Mouse (Mus musculus): Measurements from ENCODE around the gene Dync1i2. TPM values are rescaled to one million over a fixed set of nuclear protein-coding genes. Genes with fewer than 3 reads are reported as not detected.

Gene Dync1i2
- total and polyA plus RNA-seq, 3 experiments = 22.9 to 74.3 (median 38.6) TPM

DNA sequence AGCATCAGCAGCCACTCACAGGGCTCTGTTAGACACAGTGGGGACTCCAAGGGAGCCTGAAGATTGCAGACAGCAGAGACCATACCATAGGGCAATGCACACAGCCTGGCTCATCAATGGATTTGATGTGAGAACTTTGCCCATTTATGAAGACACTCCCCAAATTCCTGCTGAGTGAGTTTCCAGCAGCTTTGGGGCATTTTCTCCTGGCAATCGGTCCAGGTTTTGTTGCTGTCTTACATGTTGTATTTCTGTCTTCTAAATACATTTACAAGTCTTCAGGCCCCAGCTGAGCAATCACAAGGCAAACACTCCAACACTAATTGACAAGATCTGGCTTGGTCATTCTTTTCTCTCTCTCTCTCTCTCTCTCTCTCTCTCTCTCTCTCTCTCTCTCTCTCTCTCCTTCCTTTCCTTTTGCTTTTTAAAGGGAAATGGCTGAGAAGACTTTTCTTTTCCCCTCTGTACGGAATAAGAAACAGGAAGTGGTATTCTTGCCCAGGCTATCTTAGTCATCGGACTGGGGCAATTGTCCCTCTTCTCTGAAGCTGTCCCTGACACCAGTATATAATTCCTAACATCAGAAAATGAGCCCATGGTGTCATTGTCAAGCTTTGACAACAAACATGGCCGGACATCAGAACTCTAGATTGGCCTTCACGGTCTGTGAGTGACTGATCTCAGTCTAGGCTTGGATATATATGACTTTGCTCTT, 2.3 kb upstream of the Dync1i2 start:
- Histone ChIP-seq H3K27ac (ENCODE audit: insufficient read depth, low read depth) (no peak overlapping the region), H3K9me3 (replicated peaks; ENCODE audit: low read length) (no peaks in the 10 kb centered on the region), H3K4me3 (replicated peaks in 1 of 3; ENCODE audit: low read depth in 2 of 3, low read length in 2 of 3, poor library complexity in 1 of 3) (no peak overlapping the region), H3K4me1 (ENCODE audit: control insufficient read depth in 1 of 2, insufficient read depth in 2 of 2) (peaks cover 2 to 16% of the 10 kb centered on the region in 2 experiments), H3K27me3 (replicated peaks) (no peaks in the 10 kb centered on the region), H3K79me2 (replicated peaks; ENCODE audit: control insufficient read depth, extremely low read depth, insufficient read depth, poor library complexity, severe bottlenecking) (peaks cover 9% of the 10 kb centered on the region), H3K4me2 (ENCODE audit: insufficient read depth, low read depth, poor library complexity, severe bottlenecking) (peak overlapping the region; percentile 55), H3K36me3 (replicated peaks in 1 of 2; ENCODE audit: control insufficient read depth in 1 of 2, insufficient read depth in 1 of 2, low read length in 1 of 2) (peaks cover 0 to 2% of the 10 kb centered on the region in 2 experiments), H3K9ac (ENCODE audit: insufficient read depth, low read depth) (no peak overlapping the region)
- in situ Hi-C loops (cut with MboI; ENCODE audit: low pct_ligation_motif_present, low pct_unique_long_range_greater_than_20kb, low sequenced_read_pairs) = loop anchor here (10.0 kb wide), 1 partner anchor 64 kb away; no protein-coding TSS in a partner anchor
- no peak for TF ChIP-seq RAD21 (IDR thresholded peaks at IDR 0.05; ENCODE audit: low read depth, low read length)
- TF ChIP-seq SMC3 (IDR thresholded peaks at IDR 0.05; ENCODE audit: low read depth, low read length) = no peak
- 0 out of 2 replicates have a peak, but pooled peaks have one; percentile 20 for TF ChIP-seq ELF1 (IDR thresholded peaks at IDR 0.05; ENCODE audit: low read depth, low read length)
- DNase-seq (ENCODE audit: extremely low read depth) = no peak
- dilution Hi-C loops (cut with MboI; ENCODE audit: extremely low pct_ligation_motif_present, extremely low pct_unique_long_range_greater_than_20kb, low sequenced_read_pairs) = no loop called here

DNA sequence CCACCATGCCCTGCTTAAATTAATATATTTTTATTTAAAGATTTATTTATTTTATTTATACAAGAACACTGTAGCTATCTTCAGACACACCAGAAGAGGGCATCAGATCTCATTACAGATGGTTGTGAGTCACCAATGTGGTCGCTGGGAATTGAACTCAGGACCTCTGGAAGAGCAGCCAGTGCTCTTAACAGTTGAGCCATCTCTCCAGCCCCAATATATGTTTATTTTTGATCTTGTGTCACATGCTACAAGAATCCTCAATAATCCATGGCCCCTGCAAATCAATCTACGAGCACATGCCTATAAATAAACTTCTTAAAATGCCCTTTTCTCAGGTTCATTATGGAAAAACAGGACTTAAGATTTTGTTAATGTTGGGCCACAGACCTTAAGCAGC, 410 bp upstream of the Dync1i2 start:
- peaks cover 8 to 11% of the 10 kb centered on the region in 2 experiments for H3K36me3 ChIP-seq (replicated peaks in 1 of 2; ENCODE audit: control insufficient read depth in 1 of 2, insufficient read depth in 1 of 2, low read length in 1 of 2)
- H3K27me3 ChIP-seq (replicated peaks) = no peaks in the 10 kb centered on the region
- TF ChIP-seq NELFE (IDR thresholded peaks at IDR 0.05; ENCODE audit: low read depth, low read length) = no peak
- no peak for TF ChIP-seq KAT2A (IDR thresholded peaks at IDR 0.05; ENCODE audit: insufficient replicate concordance, low read length)
- TF ChIP-seq USF2 (conservative IDR thresholded peaks at IDR 0.05; ENCODE audit: low read depth, low read length) = no peak
- TF ChIP-seq ETS1 (conservative IDR thresholded peaks at IDR 0.05; ENCODE audit: low read depth, low read length) = no peak
- no peak for TF ChIP-seq CTCF (conservative IDR thresholded peaks at IDR 0.05 in 1 of 2, IDR thresholded peaks at IDR 0.05 in 1 of 2; ENCODE audit: low read depth in 2 of 2, low read length in 2 of 2)
- no peak for TF ChIP-seq TCF12 (IDR thresholded peaks at IDR 0.05; ENCODE audit: low read depth, low read length)
- no peak for TF ChIP-seq MAFK (IDR thresholded peaks at IDR 0.05; ENCODE audit: insufficient replicate concordance, low read length)
- TF ChIP-seq EP300 (IDR thresholded peaks at IDR 0.05; ENCODE audit: low read length) = no peak
- no peak for TF ChIP-seq ZMIZ1 (IDR thresholded peaks at IDR 0.05; ENCODE audit: low read depth, low read length)
- TF ChIP-seq POLR2A (IDR thresholded peaks at IDR 0.05; ENCODE audit: low read depth, low read length) = no peak
- TF ChIP-seq CHD2 (IDR thresholded peaks at IDR 0.05; ENCODE audit: low read length) = no peak
- no peak for TF ChIP-seq PAX5 (IDR thresholded peaks at IDR 0.05; ENCODE audit: low read length)
- peaks cover 2 to 16% of the 10 kb centered on the region in 2 experiments for H3K4me1 ChIP-seq (ENCODE audit: control insufficient read depth in 1 of 2, insufficient read depth in 2 of 2)
- no peak overlapping the region for H3K4me2 ChIP-seq (ENCODE audit: insufficient read depth, low read depth, poor library complexity, severe bottlenecking)
- H3K79me2 ChIP-seq (replicated peaks; ENCODE audit: control insufficient read depth, extremely low read depth, insufficient read depth, poor library complexity, severe bottlenecking) = peaks cover 9% of the 10 kb centered on the region
- H3K9ac ChIP-seq (ENCODE audit: insufficient read depth, low read depth) = no peak overlapping the region; the same call in 1 of the 2 replicates
- dilution Hi-C loops (cut with MboI; ENCODE audit: extremely low pct_ligation_motif_present, extremely low pct_unique_long_range_greater_than_20kb, low sequenced_read_pairs) = no loop called here
- H3K27ac ChIP-seq (ENCODE audit: insufficient read depth, low read depth) = no peak overlapping the region
- in situ Hi-C loops (cut with MboI; ENCODE audit: low pct_ligation_motif_present, low pct_unique_long_range_greater_than_20kb, low sequenced_read_pairs) = no loop called here
- no peaks in the 10 kb centered on the region for H3K9me3 ChIP-seq (replicated peaks; ENCODE audit: low read length)
- peak overlapping the region in 1 of 3 experiments; percentile 86 for H3K4me3 ChIP-seq (replicated peaks in 1 of 3; ENCODE audit: low read depth in 2 of 3, low read length in 2 of 3, poor library complexity in 1 of 3)
- DNase-seq (ENCODE audit: extremely low read depth) = no peak
